Mouse (Mus musculus) lung, postnatal 4 days (tissue): ENCODE data around the gene Nmrk1.

Source experiments
- DNase-seq, 2 experiments: peaks; one replicate each; pipeline ENCODE4 v3.0.0; 2021

Nmrk1 gene

DNA sequence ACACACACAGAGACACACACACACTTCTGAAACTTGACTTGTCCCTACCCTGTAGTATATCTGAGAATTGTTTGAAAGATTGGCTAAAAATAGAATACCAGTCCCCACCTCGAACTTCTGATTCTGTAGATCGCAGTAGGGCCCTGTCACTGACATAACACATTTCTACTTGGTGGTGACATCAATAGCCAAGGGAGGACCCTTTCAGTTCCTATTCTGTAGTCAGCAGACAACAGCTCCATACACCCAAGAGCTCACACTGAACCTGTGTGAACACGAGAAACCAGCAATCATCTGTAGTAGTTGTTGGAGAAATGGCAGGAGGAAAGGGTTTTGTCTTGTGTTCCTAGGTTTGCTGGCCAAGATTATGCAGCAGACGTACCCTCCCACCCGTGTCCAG is 23.2 kb downstream of the Nmrk1 start:
- DNase-seq: no peak

GRCm38 (mm10) chr19:18655999-18656398 is 24.2 kb downstream of the Nmrk1 start:
- no peak for DNase-seq

DNA sequence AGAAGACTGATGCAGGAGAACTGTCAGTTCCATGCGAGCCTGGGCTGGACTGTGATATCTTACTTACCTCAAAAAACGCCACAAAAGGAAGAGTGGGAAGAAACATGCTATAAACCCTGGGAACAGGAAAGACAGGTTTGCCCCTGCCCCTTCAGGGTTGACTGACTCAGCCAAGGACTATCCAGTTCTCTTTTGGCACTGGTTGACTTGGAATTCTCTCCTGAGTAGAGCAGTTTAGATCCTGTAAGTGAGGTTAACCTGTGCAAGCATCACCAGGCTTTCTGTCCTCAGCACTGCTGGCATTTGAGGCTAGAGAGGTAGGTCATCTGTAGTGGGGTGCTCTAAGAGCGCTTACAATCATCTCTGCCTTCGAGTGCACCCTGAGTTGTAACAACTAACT is 26.7 kb downstream of the Nmrk1 start:
- no peak for DNase-seq

DNA sequence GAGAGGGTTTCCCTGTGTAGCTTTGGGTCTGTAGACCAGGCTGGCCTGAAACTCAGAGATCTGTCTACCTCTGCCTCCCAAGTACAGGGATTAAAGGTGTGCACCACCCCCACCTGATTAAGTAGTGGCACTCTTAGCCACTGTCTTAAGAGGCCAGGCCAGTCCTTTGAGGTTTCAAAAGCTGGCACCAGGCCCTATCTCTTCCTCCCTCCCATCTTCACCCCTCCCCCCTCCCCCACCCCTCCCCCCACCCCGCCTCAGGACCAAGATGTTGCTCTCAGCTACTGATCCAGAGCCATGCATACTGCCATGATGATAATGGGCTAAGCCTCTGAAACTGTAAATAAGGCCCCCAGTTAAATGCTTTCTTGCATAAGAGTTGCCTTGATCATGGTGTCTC is 27.6 kb downstream of the Nmrk1 start:
- DNase-seq: no peak

DNA sequence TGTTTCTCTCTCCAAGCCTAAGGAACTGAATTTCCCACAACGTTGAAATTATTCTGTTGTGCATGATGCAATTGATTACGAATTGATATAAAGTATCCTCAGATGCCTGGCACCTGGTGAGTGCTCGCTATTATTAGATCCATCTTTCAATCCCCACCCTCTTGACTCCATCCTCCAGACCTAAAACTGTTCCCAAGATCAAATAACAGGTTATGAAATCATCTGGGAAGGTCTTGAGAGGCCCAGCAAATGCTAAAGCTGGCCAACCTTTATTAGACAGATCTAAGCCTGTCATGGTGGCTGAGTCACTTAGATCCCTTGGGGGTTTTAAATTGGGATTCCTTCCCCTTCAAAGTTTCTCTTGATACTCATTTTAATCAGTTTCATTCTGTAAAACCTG is 28.7 kb downstream of the Nmrk1 start:
- no peak for DNase-seq

GRCm38 (mm10) chr19:18661683-18662082 is 29.9 kb downstream of the Nmrk1 start:
- DNase-seq: no peak

DNA sequence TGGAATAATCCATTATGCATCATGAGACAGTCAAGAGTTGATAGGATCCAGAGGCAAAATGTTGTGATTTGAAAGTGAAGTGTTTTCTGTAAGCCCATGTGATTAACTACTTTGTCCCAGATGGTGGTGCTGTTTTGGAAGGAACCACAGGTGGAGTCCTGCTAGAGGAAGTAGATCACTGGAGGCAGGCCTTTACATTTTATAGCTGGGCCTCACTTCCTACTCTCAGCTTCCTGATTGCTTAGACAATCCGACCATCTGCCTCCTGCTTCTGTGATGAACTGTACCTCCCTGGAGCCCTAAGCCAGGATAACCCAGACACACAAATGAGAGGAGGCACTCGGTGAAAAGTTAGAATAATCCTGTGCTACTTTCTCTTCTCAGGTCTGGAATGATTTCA is 32.2 kb downstream of the Nmrk1 start:
- no peak for DNase-seq

GRCm38 (mm10) chr19:18666966-18667365 is 35.2 kb downstream of the Nmrk1 start:
- DNase-seq: no peak

GRCm38 (mm10) chr19:18669551-18669950 is 37.8 kb downstream of the Nmrk1 start:
- DNase-seq: no peak

GRCm38 (mm10) chr19:18670608-18671007 is 38.9 kb downstream of the Nmrk1 start, which contains the start of gene Carnmt1:
TSS of gene Carnmt1 (plus strand) at chr19:18670764.
- peak; percentile 99 for DNase-seq

GRCm38 (mm10) chr19:18671056-18671741 is 39.4 kb downstream of the Nmrk1 start:
- peak; percentile 58 to 63 for DNase-seq

- no peak for DNase-seq
Measured at GRCm38 (mm10) chr19:18672498-18672897, 40.7 kb downstream of the Nmrk1 start.

DNA sequence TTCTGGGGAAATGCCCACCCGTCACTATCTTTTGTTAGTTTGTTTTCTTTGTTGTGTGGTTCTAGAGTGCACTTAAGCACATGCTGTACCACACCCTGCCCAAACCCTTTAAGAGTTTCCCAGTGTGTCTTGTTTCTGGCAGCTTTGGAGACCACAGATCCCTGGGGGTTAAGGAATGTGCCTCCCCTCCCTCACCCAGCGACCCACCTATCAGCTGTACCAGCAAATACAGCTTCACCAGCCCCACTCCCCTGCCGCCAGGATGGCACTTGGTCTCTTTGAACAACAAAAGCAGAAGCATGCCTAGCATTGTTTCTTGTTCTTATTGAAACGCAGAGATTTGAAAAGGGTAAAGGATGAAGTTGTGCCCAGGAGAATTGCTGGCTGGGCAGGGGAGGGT is 41.4 kb downstream of the Nmrk1 start:
- DNase-seq: no peak

DNA sequence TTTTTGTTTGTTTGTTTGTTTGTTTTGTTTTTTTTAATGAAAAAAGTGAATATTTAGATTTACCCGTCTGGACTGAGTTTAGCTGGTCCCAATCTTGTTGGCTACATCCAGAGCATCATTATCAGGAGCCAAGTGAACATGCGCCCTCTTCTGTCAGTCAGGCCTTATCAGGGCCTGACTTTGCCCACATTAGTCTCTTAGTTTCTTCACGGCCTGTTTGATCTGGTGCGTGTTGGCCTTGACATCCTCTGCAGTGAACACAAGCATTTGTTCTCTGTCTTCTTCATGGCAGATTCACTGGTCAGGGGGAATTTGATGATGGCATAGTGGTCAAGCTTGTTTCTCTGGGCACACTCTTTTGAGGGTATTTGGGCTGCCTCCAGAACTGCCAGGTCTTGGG is 50.4 kb downstream of the Nmrk1 start:
- no peak for DNase-seq

DNA sequence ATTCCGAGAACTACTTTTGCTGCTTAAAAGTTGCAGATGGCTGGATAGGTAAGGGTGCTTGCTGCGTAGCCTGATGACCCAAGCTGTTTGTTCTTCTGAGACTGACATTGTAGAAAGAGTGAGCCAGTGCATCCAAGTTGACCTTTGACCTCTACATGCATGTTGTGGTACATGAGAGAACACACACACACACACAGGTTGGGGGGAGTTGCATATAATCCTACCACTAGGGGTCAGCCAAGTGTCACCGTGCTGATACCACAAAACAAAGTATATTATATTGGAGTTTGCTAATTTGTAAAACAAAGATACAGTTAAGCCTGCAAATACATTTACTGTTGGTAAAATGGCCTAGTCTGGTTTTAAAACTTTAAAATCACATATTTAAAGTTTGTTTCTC is 55.8 kb downstream of the Nmrk1 start:
- peak; percentile 23 to 50 for DNase-seq

DNA sequence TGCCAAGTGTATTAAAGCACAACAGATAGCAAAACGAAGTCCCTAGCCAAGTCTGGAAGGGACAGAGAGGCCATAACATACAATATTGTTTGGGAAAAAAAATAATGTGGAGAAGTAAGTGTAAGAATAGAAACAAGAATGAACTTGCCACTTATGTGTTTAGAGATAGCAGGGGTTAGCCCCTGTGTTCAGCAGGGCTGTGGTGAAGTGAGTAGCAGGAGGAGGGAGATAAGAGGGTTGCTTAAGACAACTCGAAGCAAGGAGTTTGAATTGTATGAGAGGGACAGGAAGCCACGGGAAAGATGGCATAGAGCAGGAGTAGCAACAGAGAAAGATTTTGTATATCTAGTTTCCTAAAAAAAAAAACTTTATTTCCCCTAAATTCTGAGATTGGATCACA is 60.4 kb downstream of the Nmrk1 start:
- no peak for DNase-seq

- DNase-seq: no peak
Measured at GRCm38 (mm10) chr19:18692768-18693167, 61.0 kb downstream of the Nmrk1 start.

GRCm38 (mm10) chr19:18695116-18695515 is 63.4 kb downstream of the Nmrk1 start:
- DNase-seq: no peak

GRCm38 (mm10) chr19:18695552-18695951 is 63.8 kb downstream of the Nmrk1 start:
- no peak for DNase-seq
